Mouse (Mus musculus) brain, embryonic 18.5 days (tissue): ENCODE results near the gene Olfr338.
"Not testable (repeated sequence)": the region's sequence is repeated elsewhere in the genome, so short reads cannot be mapped to it uniquely, and the experiment has no call there.

Experiments used
- DNase-seq: peaks from one replicate; pipeline ENCODE4 v3.0.0-alpha.2; 2012; ENCODE audit warnings: low read depth, low spot score

Olfr338 gene

GRCm38 (mm10) chr2:36373219-36373618 is at the start of gene Olfr338:
Olfr338 (plus strand) TSS chr2:36373519.
- DNase-seq = no peak

- not testable (repeated sequence) for DNase-seq
Measured at GRCm38 (mm10) chr2:36415174-36415573, 41.9 kb downstream of the Olfr338 start.

GRCm38 (mm10) chr2:36415591-36415990 is 42.3 kb downstream of the Olfr338 start:
- DNase-seq = not testable (repeated sequence)

GRCm38 (mm10) chr2:36418647-36419046 is 45.3 kb downstream of the Olfr338 start, which contains the start of gene Olfr339:
Olfr339 (plus strand) TSS chr2:36418947.
- no peak for DNase-seq
